Mouse (Mus musculus) monocyte, adult 5-6 weeks (primary cell): ENCODE measurements at regions not wholly inside any gene's neighbourhood (a gene's known extent, or its start where the extent isn't known, plus 50 kb on each side); places are given as distances from the start of the nearest gene placed in this dataset.

ENCODE experiments used
- ATAC-seq: fragments of 153-309, 156-312 bp; replicated peaks from 2 replicates; pipeline ENCODE4 v1.8.0; 2017; ENCODE audit warnings: mild to moderate bottlenecking; ENCODE audit not compliant: low TSS enrichment, insufficient number of reproducible peaks, severe bottlenecking, poor library complexity, low FRiP score

- ATAC-seq: no peak
These were observed 178.2 kb upstream of the Klf4 start for GRCm38 (mm10) chr4:55710476-55710875.

- ATAC-seq: no peak
These were observed 176.5 kb upstream of the Klf4 start for GRCm38 (mm10) chr4:55708808-55709207.

DNA sequence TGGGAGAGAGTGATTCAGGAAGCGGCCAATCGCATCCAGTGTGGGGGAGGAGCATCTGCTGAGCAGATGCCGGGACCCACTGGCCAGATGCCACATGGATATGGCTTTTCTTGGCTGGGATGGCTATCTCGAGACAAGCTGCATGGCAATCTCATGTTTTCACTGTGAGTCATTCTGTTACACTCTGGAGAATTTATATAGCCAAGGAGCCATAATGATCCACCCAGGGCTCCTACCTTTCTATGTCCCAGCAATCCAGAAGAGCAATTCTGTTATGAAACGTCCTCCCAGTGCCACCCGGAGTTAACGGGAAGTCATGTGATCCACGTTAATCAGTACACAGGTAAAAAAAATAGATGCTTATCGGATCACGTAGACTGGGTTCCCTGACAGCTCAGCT lies 175.7 kb upstream of the Klf4 start:
- ATAC-seq: no peak

DNA sequence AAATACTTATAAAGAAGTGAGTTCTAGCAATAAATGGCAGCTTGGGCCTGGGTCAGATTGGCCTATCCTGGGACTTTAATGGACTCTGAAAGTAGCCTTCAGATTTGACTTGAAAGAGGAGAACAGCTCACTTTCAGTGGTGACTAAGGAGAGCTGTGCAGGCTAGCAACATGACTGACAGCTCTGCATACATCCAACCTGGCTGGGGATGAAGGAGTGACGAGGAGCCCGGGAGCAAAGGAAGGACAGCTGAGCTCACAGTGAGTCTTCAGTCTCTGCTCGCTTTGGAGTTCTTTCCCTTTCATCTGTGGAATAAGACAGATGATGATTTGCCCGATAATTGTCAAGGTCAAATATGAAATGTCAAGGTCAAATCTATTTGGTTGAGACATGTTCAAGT lies 172.7 kb upstream of the Klf4 start:
- ATAC-seq: no peak

DNA sequence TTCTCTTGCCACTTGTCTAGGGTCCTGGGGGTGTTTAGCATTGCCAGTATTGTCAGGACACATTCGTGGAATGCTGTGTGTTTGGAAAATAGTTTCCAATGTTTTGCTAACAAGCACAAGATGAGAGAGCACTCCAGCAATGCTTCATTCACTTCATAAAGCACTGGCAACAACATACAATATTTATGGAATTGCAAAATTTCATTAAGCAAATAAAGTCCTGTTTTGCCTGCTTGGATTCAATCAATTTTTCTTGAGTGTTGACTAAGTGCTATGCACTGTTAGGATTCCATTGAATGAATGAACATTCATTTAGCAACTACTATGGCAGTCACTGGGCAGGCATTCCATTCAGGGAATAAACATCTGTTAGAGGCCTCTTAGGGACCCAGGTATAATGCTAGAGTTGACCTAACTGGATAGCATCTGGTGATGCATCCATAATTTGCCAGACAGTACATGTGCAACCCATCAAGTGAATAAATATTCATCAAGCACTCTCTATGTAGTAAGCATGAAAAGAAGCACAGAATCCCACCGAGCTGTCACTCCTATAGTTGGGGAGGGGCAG lies 171.2 kb upstream of the Klf4 start:
- ATAC-seq: no peak

DNA sequence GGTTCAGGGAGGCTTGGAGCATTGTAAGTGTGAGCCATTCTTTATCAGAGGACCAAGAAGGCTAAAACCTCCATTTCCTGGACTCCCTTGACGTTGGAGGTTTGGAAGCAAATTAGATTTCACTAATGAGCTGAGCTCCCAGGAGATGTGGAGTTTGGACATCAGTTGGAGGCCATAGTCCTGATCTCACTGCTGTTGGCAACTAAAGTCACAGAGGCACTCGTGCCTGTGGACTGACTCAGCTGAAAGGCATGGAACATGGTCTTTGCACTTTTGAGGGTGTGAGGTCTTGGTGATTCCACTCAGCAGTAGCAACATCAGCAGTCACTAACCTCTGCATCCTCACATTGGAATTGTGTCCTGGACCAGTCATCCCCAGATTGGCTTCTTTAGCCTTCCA lies 169.1 kb upstream of the Klf4 start:
- no peak for ATAC-seq

GRCm38 (mm10) chr4:55699917-55700316 lies 167.7 kb upstream of the Klf4 start:
- ATAC-seq: no peak

GRCm38 (mm10) chr4:55699161-55699560 lies 166.9 kb upstream of the Klf4 start:
- no peak for ATAC-seq

DNA sequence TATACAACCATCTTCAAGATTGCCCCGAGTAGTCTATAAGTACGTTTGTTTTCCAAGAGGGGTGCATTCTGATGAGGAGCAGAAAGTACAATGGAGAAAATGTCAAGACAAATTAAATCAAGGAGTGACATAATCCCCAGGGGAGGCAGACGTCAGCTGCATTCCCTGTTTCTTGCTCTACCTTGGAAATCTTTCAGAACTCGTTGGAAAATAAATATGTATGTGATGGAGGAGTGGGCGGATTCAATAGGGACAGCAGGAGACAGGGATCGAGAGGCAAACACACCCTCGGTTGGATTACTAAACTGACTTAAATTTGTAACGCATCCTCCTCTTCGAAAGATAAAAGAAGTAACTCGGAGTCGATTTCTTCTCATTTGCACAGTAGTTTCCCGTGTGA lies 164.8 kb upstream of the Klf4 start:
- no peak for ATAC-seq

- no peak for ATAC-seq
These were observed 164.2 kb upstream of the Klf4 start for GRCm38 (mm10) chr4:55696428-55696827.

- ATAC-seq: no peak
These were observed 163.0 kb upstream of the Klf4 start for GRCm38 (mm10) chr4:55695246-55695645.

DNA sequence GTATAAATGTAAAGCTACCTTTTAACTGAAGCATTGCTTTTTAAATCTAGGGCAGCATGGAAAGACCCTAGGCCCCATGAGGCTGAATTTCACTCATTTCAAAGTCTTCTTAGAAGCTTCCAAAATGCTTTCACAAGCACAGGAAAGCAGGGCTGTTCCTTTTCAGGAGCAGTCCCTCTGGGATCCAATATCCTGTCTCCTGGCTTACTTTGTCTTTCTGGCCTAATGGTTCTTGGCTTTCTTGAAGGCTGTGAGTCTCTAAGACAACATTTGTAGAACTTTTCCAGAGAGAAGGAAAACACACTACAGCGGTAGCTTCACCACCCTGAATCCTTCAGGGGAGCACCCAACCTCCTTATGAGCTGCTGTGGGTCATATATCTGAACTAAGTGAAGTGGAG lies 157.2 kb upstream of the Klf4 start:
- no peak for ATAC-seq

- no peak for ATAC-seq
These were observed 154.5 kb upstream of the Klf4 start for GRCm38 (mm10) chr4:55686771-55687170.

GRCm38 (mm10) chr4:55672288-55672687 lies 140.0 kb upstream of the Klf4 start:
- ATAC-seq: no peak

- ATAC-seq: no peak
These were observed 138.0 kb upstream of the Klf4 start for GRCm38 (mm10) chr4:55670258-55670657.

- peak; percentile 77 for ATAC-seq
These were observed 132.6 kb upstream of the Klf4 start for GRCm38 (mm10) chr4:55664822-55665221.

GRCm38 (mm10) chr4:55663856-55664255 lies 131.6 kb upstream of the Klf4 start:
- ATAC-seq: no peak

- ATAC-seq: no peak
These were observed 129.8 kb upstream of the Klf4 start for GRCm38 (mm10) chr4:55662041-55662440.

DNA sequence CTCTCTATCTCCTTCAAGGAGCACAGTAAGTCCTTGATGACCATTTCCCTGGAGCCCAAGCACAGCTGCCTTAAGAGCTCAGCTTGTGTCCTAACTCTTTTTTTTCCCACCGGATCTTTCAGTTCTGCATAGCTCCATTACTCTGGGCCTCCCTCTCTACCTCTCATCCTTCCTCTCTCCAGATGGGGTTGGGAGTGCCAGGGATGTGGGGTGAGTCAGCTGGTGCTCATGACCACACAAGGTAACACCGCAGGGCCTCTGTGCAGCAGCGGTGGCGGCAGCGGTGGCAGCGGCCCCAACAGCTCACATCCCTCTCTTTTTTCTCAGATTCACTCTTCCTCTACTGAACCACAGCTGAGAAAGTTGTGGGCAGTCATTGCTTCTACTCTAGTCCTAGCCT lies 126.6 kb upstream of the Klf4 start:
- ATAC-seq: no peak

DNA sequence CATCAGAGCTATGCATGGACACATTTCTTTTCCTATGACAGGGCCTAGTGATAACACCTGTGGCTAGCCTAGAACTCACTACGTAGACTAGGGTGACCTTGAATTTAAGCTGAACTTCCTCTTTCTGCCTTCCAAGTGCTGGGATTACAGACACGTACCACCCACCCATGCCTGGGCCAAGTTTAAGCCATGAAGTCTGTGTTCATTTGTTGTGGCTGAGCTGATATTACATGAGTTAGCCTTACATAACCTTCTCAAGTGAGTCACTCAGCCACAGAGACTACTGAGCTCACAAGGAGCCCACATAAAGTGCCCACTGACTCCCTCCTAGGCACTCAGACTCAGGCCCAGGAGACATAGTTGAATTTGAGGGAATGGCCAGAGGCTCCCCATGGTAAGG lies 123.1 kb upstream of the Klf4 start:
- ATAC-seq: 0 out of 2 replicates have a peak, but pooled peaks have one; percentile 16

- ATAC-seq: no peak
These were observed 120.4 kb upstream of the Klf4 start for GRCm38 (mm10) chr4:55652628-55653027.
